Mouse (Mus musculus) testis, adult 2 months (tissue): Measurements from ENCODE around the gene Slc12a9.

Experiments
- CTCF ChIP-seq: fragments of 200-500 bp; IDR thresholded peaks from 2 replicates; pipeline ENCODE4 v1.5.1; 2012; ENCODE audit warnings: low read depth, mild to moderate bottlenecking, inconsistent platforms, low read length, moderate library complexity; ENCODE audit not compliant: control insufficient read depth, insufficient read depth, insufficient replicate concordance
- POLR2A ChIP-seq: fragments of 200-500 bp; IDR thresholded peaks from 2 replicates; pipeline ENCODE4 v1.6.1; 2012; ENCODE audit warnings: low read depth, mild to moderate bottlenecking, inconsistent platforms, low read length, moderate library complexity; ENCODE audit not compliant: control insufficient read depth

GRCm38 (mm10) chr5:137304816-137305215 is 28.6 kb downstream of the Slc12a9 start:
- TF ChIP-seq CTCF = no peak
- TF ChIP-seq POLR2A = no peak
